Mouse (Mus musculus) heart, postnatal 0 days (tissue): ENCODE measurements around the gene Cnnm1.

ENCODE experiments used
- CTCF ChIP-seq: IDR thresholded peaks from 2 replicates; pipeline ENCODE4 v1.5.1; 2016; ENCODE audit warnings: antibody characterized with exemption, control low read depth, low read depth
- EP300 ChIP-seq: IDR thresholded peaks from 2 replicates; pipeline ENCODE4 v1.6.1; 2016; ENCODE audit warnings: antibody characterized with exemption, low read depth

DNA sequence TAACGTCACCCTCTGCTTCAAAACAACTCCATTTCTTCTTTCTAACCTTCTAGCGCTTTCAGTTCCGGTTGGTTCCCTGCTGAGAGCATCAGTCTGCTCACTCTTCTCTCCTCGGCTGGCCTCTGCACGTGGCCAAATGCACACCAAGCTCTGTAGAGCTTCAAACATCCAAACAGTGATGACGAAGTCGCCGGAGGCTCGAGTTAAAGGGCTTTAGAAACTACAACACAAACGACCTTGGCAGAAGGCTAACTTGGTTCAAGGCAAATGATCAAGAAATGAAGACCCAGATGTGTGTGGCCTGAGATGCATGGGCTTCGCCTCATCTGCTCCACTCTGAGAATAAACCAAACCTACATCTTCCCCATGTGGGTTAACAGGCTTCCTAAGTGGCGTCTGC lies 83.3 kb downstream of the Cnnm1 start:
- TF ChIP-seq CTCF, result no peak
- TF ChIP-seq EP300, result no peak
